Mouse (Mus musculus): ENCODE measurements around the gene Gm11032. TPM values are rescaled to one million over a fixed set of nuclear protein-coding genes. Genes with fewer than 3 reads are reported as not detected.

Gm11032 gene
- polyA plus RNA-seq, 1 experiment from 2014 or later: not detected

DNA sequence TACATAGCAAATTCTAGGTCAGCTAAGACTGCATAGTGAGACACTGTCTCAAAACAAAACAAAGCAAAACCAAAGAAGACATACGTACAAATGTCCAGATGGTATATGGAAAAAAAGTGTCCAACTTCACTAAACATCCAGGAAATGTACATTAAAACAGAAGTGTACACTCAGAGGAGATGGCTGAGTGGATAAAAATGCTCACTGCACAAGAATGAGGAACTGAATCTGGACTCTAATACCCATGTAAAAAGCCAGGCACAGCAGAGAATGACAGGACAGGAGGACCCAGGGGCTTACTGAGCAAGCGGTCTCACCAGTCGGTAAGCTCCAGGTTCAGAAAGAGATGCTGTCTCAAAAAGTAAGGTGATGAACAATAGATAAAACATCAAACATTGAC lies 20.0 kb upstream of the Gm11032 start:
- Histone ChIP-seq H3K9ac (no peak overlapping the region), H3K4me1 (replicated peaks) (peaks cover 19% of the 10 kb centered on the region), H3K27me3 (peaks cover 25% of the 10 kb centered on the region), H3K4me2 (no peak overlapping the region), H3K27ac (replicated peaks) (no peak overlapping the region), H3K9me3 (replicated peaks) (no peaks in the 10 kb centered on the region), H3K4me3 (replicated peaks) (no peak overlapping the region), H3K36me3 (replicated peaks) (no peaks in the 10 kb centered on the region)
- ATAC-seq (ENCODE audit: insufficient read depth): no peak
- WGBS (ENCODE audit: insufficient replicate concordance): 44% methylated on average over 3 of the region's 3 CpGs

DNA sequence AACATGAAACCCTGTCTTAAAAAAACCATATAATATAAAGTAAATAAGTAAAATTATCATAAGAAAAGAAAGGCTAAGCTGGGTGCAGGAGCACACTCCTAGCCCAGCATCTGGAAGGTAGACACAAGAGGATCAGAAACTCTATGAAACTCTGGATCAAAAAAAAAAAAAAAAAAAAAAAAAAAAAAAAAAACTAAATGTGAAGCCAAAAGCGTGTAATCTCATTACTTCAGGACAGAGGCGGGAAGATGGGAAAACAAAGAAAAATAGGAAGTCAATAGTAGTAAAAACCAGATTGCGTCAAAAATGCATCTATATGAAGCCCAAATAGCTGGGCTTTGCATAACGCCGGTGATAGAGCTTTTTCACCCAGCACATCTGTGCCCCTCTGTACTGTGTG lies 18.0 kb upstream of the Gm11032 start:
- Histone ChIP-seq H3K4me2 (no peak overlapping the region), H3K27ac (replicated peaks) (no peak overlapping the region), H3K4me3 (replicated peaks) (no peak overlapping the region), H3K9ac (no peak overlapping the region), H3K27me3 (peaks cover 28% of the 10 kb centered on the region), H3K4me1 (replicated peaks) (peaks cover 17% of the 10 kb centered on the region), H3K9me3 (replicated peaks) (no peaks in the 10 kb centered on the region), H3K36me3 (replicated peaks) (no peaks in the 10 kb centered on the region)
- ATAC-seq (ENCODE audit: insufficient read depth): no peak
- WGBS (ENCODE audit: insufficient replicate concordance): 69% methylated on average over 5 of the region's 5 CpGs

DNA sequence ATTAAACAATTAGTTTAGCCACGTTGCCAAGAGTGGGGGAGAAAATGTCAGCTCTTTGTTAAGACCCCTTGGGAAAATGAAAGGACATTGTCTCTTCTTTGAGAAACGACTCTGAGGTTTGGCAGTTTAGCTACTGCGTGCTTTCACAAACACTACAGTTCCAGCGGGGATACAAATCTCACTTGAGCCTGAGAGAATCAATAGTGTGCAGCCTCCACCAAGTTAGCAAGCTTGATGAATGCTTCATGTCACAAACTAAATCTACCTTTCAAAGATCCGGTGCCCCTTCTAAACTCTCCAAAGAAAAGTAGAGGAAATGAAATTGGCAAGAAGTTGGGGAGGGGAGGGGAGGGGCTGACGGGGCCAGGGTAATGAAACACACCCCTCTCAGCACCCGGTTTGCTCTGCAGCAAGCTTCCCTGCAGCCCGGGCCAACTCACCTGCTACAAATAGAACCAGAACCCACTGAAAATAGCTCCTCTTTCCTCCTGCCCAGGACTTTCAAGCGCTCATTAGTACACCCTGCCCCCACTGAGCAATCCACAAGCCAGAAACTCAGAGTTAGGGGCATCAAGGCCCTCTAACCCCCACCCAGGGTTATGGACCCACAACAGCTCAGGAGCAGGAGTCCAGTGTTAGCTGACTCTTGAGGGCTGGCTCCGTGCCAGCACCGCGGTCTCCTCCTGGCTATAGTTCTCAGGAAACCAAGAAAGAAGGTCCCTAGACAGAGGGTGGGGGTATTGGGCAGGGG lies 17.0 kb upstream of the Gm11032 start:
- no peak overlapping the region; the same call in 1 of the 2 replicates for H3K4me2 ChIP-seq
- H3K4me1 ChIP-seq (replicated peaks): peaks cover 17% of the 10 kb centered on the region
- no peak overlapping the region for H3K27ac ChIP-seq (replicated peaks)
- no peak for ATAC-seq (ENCODE audit: insufficient read depth)
- 33% methylated on average over 12 of the region's 12 CpGs for WGBS (ENCODE audit: insufficient replicate concordance)
- peaks cover 28% of the 10 kb centered on the region for H3K27me3 ChIP-seq
- no peaks in the 10 kb centered on the region for H3K9me3 ChIP-seq (replicated peaks)
- no peak overlapping the region for H3K9ac ChIP-seq
- no peak overlapping the region for H3K4me3 ChIP-seq (replicated peaks)
- no peaks in the 10 kb centered on the region for H3K36me3 ChIP-seq (replicated peaks)

DNA sequence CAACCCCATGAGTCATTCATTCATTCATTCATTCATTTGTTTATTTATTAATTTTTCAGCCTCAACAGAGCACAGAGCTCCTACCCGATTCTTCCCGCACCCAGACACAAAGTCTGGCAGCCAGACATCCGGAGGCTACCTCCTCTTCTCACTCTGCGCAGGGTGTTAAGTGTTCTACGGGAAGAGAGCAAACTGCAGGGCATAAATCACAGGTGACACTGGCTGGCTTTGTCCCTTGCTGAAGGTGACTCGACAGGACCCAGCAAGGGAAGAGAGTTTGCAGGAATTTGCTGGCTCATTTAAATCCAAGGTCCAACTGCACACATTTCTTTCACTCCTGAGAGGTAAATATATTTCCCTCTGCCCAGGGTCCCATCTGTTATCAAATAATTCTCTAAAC lies 15.4 kb upstream of the Gm11032 start:
- no peak for ATAC-seq (ENCODE audit: insufficient read depth)

DNA sequence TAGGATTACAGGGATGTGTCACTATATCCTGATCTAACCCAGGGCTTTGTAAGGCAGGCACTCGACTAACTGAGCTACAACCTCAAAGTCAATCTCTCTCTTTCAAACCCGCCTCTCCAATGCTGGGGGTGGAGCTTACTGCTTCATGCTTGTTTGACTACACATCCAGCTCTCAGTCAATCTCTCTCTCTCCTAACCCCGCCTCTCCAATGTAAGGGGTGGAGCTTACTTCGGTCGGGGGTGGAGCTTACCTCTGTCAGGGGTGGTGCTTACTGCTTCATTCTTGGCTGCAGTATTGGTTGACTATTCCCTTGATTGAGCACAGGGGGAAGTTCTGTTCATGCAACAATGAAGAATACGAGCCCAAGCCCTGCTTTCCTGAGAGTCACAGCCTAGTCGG lies 14.5 kb upstream of the Gm11032 start:
- no peak overlapping the region for H3K4me2 ChIP-seq

More for the DNA sequence above, 15.4 kb upstream of the Gm11032 start:
- no peak overlapping the region for H3K4me3 ChIP-seq (replicated peaks)
- H3K36me3 ChIP-seq (replicated peaks): no peaks in the 10 kb centered on the region
- H3K27me3 ChIP-seq: peaks cover 28% of the 10 kb centered on the region
- H3K4me2 ChIP-seq: no peak overlapping the region
- no peaks in the 10 kb centered on the region for H3K9me3 ChIP-seq (replicated peaks)
- 21% methylated on average over 6 of the region's 6 CpGs for WGBS (ENCODE audit: insufficient replicate concordance)
- H3K27ac ChIP-seq (replicated peaks): no peak overlapping the region
- H3K4me1 ChIP-seq (replicated peaks): peaks cover 17% of the 10 kb centered on the region
- H3K9ac ChIP-seq: no peak overlapping the region

DNA sequence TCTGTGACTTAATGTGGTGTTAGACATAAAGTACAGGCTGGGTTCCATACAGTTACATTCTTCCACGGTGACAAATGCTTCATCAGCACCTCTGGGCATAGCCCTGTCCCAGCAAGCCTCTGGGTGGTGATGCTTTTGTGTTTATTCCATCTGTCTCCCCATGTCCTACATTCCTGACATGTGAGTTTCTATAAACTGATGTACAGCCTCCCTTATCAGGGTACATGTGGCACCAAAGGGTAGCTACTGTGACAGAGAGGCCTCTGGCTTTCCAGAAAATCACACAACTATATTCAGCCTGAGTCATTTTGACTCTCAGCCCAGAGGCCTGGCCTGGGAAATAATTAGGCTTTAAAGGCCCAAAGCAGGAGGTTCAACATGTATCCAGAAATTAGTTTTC lies 13.3 kb upstream of the Gm11032 start:
- Histone ChIP-seq H3K4me1 (replicated peaks) (peaks cover 17% of the 10 kb centered on the region), H3K27ac (replicated peaks) (no peak overlapping the region), H3K36me3 (replicated peaks) (no peaks in the 10 kb centered on the region), H3K27me3 (peaks cover 40% of the 10 kb centered on the region), H3K9me3 (replicated peaks) (no peaks in the 10 kb centered on the region), H3K4me2 (no peak overlapping the region), H3K9ac (no peak overlapping the region), H3K4me3 (replicated peaks) (no peak overlapping the region)
- WGBS (ENCODE audit: insufficient replicate concordance): 68% methylated on average over 1 of the region's 1 CpGs
- ATAC-seq (ENCODE audit: insufficient read depth): no peak

More for the DNA sequence above, 14.5 kb upstream of the Gm11032 start:
- Histone ChIP-seq H3K9me3 (replicated peaks) (no peaks in the 10 kb centered on the region), H3K4me1 (replicated peaks) (peaks cover 17% of the 10 kb centered on the region), H3K9ac (no peak overlapping the region), H3K36me3 (replicated peaks) (no peaks in the 10 kb centered on the region), H3K27me3 (peaks cover 32% of the 10 kb centered on the region), H3K4me3 (replicated peaks) (no peak overlapping the region), H3K27ac (replicated peaks) (no peak overlapping the region)
- peak; percentile 54; the same call in 1 of the 2 replicates for ATAC-seq (ENCODE audit: insufficient read depth)
- 45% methylated on average over 7 of the region's 7 CpGs for WGBS (ENCODE audit: insufficient replicate concordance)

DNA sequence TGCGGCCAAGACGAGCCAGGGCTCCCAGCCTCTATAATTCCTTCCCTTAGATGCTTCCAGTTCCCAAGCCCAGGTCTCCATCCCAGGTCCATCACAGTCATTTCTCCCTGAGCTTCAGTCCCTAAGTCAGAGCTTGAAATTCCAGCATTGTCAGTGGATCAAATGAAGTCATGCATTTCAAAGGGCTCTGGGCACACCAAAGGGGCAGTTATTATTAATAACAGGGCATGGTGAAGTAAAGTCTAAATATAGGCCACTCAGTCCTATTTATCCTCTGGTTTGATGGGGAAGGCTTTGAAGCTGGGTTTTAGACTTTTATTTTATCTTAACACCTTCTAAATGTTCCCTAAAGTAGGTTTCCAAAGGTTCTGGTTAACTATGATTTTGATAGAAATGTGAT lies 8.0 kb upstream of the Gm11032 start:
- no peak overlapping the region for H3K27ac ChIP-seq (replicated peaks)
- no peak overlapping the region for H3K4me3 ChIP-seq (replicated peaks)
- no peaks in the 10 kb centered on the region for H3K36me3 ChIP-seq (replicated peaks)
- 63% methylated on average over 2 of the region's 2 CpGs for WGBS (ENCODE audit: insufficient replicate concordance)
- no peak overlapping the region for H3K9ac ChIP-seq
- H3K9me3 ChIP-seq (replicated peaks): no peaks in the 10 kb centered on the region
- no peaks in the 10 kb centered on the region for H3K4me1 ChIP-seq (replicated peaks)
- H3K4me2 ChIP-seq: no peak overlapping the region
- ATAC-seq (ENCODE audit: insufficient read depth): no peak
- peaks cover 35% of the 10 kb centered on the region for H3K27me3 ChIP-seq

DNA sequence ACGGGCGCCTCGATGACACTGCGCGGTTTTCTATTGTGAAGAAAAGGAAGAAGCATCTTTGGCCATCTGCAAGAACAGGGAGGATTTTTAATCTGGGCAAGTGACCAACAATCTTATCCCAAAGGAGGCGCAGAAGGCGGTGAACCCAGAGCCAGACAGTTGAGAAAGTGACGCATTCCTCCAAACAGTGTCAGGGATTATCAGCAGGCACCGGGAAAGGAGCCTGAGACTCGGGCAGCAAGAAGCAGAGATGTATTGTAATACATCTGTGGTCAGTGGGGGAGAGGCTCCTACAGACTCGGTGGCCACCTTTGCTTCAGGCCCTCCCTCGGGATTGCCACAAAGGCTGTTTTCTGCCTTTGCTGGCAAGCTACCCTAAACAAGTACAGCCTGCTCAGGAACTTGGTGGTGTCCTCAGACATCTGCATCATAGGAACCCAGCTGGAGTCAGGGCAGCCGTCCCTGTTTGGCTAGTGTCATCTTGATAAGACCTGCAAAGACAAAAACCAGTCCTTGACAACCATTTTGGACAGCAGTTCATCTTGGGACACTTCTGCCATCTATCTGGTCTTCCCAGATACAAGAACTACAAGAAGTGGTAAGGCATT lies 738 bp downstream of the Gm11032 start:
- Histone ChIP-seq H3K4me3 (replicated peaks) (no peak overlapping the region), H3K9ac (no peak overlapping the region), H3K4me1 (replicated peaks) (no peaks in the 10 kb centered on the region), H3K4me2 (no peak overlapping the region), H3K27ac (replicated peaks) (no peak overlapping the region), H3K36me3 (replicated peaks) (no peaks in the 10 kb centered on the region), H3K27me3 (peaks cover 21% of the 10 kb centered on the region), H3K9me3 (replicated peaks) (no peaks in the 10 kb centered on the region)
- WGBS (ENCODE audit: insufficient replicate concordance): 56% methylated on average over 13 of the region's 13 CpGs
- no peak for ATAC-seq (ENCODE audit: insufficient read depth)

DNA sequence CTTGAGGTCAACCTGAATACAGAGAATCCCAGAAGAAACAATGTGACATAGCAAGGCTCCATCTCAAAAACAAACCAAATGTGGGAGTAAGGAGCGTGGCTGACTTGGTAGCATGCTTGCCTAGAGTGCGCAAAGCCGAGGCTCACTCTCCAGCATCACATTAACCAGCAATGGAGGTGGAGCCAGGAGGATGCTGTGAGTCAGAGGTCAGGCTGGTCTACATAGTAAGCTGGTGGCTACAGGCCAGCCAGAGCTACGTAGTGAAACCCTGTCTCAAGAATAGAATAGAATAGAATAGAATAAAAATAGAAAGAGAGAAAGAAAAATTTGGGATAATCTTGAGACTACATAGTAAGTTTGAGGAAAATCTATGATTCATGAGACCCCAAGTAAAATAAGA lies 2.0 kb downstream of the Gm11032 start:
- peaks cover 18% of the 10 kb centered on the region for H3K27me3 ChIP-seq
- H3K4me3 ChIP-seq (replicated peaks): no peak overlapping the region
- no peak overlapping the region for H3K4me2 ChIP-seq
- no peak for ATAC-seq (ENCODE audit: insufficient read depth)
- H3K4me1 ChIP-seq (replicated peaks): no peaks in the 10 kb centered on the region
- no peak overlapping the region for H3K27ac ChIP-seq (replicated peaks)
- no peaks in the 10 kb centered on the region for H3K36me3 ChIP-seq (replicated peaks)
- no peak overlapping the region for H3K9ac ChIP-seq
- no peaks in the 10 kb centered on the region for H3K9me3 ChIP-seq (replicated peaks)
- 73% methylated on average over 4 of the region's 4 CpGs for WGBS (ENCODE audit: insufficient replicate concordance)

DNA sequence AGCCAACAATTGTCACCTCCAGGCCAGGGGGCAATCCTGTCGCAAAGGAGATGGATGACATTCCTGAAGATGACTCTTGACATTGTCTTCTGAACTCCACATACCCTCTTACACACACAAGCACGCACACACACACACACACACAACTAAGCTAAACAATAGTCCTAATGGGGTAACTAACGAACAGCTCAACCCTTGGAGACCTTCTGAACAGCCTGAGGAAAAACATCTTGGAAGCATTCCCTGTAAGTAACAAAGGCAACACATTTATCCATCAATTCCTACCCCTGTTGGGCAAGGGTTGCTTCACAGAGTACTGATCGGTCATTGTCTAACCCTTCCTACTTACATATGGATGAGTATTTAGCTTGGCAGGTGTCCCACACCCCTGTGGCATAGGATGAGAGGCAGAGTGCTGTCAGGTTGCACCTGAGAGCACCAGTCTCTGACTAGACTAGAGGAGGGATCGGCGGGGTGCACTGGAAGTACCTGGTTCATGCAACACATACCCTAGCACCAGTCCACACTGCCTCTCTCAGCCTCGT lies 2.6 kb downstream of the Gm11032 start:
- H3K27me3 ChIP-seq: peaks cover 18% of the 10 kb centered on the region
- no peak for ATAC-seq (ENCODE audit: insufficient read depth)
- H3K4me3 ChIP-seq (replicated peaks): no peak overlapping the region
- no peak overlapping the region for H3K4me2 ChIP-seq
- no peak overlapping the region for H3K9ac ChIP-seq
- no peak overlapping the region for H3K27ac ChIP-seq (replicated peaks)
- H3K4me1 ChIP-seq (replicated peaks): no peaks in the 10 kb centered on the region
- H3K36me3 ChIP-seq (replicated peaks): no peaks in the 10 kb centered on the region
- no peaks in the 10 kb centered on the region for H3K9me3 ChIP-seq (replicated peaks)
- 69% methylated on average over 7 of the region's 7 CpGs for WGBS (ENCODE audit: insufficient replicate concordance)

DNA sequence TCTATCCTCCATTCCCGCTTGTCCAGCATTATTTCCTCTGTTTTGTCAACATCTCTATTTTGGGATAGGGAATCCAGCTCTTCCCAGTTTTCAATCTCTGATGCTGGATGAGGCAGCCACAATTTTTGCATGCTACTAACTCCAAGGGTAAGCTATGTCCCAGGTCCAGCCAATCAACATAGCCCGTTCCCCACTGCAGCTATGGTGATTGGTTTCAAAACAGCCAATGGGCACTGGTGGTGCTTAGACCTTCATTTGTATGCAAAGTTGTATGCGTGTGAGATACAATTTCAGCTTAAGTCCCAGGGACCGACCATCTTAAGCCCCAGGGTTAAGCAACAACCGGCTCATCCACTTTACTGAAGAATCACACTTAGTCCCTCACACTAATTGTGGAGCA lies 3.1 kb downstream of the Gm11032 start:
- WGBS (ENCODE audit: insufficient replicate concordance): 57% methylated on average over 5 of the region's 5 CpGs
- Histone ChIP-seq H3K4me3 (replicated peaks) (no peak overlapping the region), H3K9ac (no peak overlapping the region), H3K27ac (replicated peaks) (no peak overlapping the region), H3K27me3 (peaks cover 18% of the 10 kb centered on the region), H3K4me2 (no peak overlapping the region), H3K9me3 (replicated peaks) (no peaks in the 10 kb centered on the region), H3K36me3 (replicated peaks) (no peaks in the 10 kb centered on the region), H3K4me1 (replicated peaks) (no peaks in the 10 kb centered on the region)
- ATAC-seq (ENCODE audit: insufficient read depth): no peak
